Mouse (Mus musculus): ENCODE measurements around the gene Dhx8. TPM values are rescaled to one million over a fixed set of nuclear protein-coding genes. Genes with fewer than 3 reads are reported as not detected.

The Dhx8 gene
- polyA plus RNA-seq, 1 experiment = 3.8 TPM

- H3K36me3 ChIP-seq (replicated peaks; ENCODE audit: low read length) = no peaks in the 10 kb centered on the region
- H3K27me3 ChIP-seq (replicated peaks) = peaks cover 77% of the 10 kb centered on the region
- peaks cover 5% of the 10 kb centered on the region for H3K9me3 ChIP-seq
- H3K4me1 ChIP-seq = peaks cover 14% of the 10 kb centered on the region
- H3K4me3 ChIP-seq (replicated peaks) = peak overlapping the region; percentile 82
- TF ChIP-seq FLI1 (IDR thresholded peaks at IDR 0.05; ENCODE audit: low read length) (no peak), GATA1 (IDR thresholded peaks at IDR 0.05; ENCODE audit: borderline replicate concordance, low read length) (no peak)
These were observed 80.5 kb downstream of the Dhx8 start for GRCm38 (mm10) chr11:101813259-101813658.

GRCm38 (mm10) chr11:101814375-101815102 is 81.8 kb downstream of the Dhx8 start:
- no peaks in the 10 kb centered on the region for H3K36me3 ChIP-seq (replicated peaks; ENCODE audit: low read length)
- peaks cover 68% of the 10 kb centered on the region for H3K27me3 ChIP-seq (replicated peaks)
- H3K4me1 ChIP-seq = peaks cover 14% of the 10 kb centered on the region
- TF ChIP-seq GATA1 (IDR thresholded peaks at IDR 0.05; ENCODE audit: borderline replicate concordance, low read length) = no peak
- no peak for TF ChIP-seq FLI1 (IDR thresholded peaks at IDR 0.05; ENCODE audit: low read length)
- H3K9me3 ChIP-seq = peaks cover 8% of the 10 kb centered on the region
- H3K4me3 ChIP-seq (replicated peaks) = peak overlapping the region; percentile 35

GRCm38 (mm10) chr11:101815103-101816085 is 82.7 kb downstream of the Dhx8 start:
- Histone ChIP-seq H3K9me3 (peaks cover 15% of the 10 kb centered on the region), H3K27me3 (replicated peaks) (peaks cover 63% of the 10 kb centered on the region), H3K4me1 (peaks cover 14% of the 10 kb centered on the region), H3K4me3 (replicated peaks) (no peak overlapping the region), H3K36me3 (replicated peaks; ENCODE audit: low read length) (no peaks in the 10 kb centered on the region)
- TF ChIP-seq FLI1 (IDR thresholded peaks at IDR 0.05; ENCODE audit: low read length) = no peak
- TF ChIP-seq GATA1 (IDR thresholded peaks at IDR 0.05; ENCODE audit: borderline replicate concordance, low read length) = no peak

Other genes starting within 250 kb of the Dhx8 start
- 1.9 TPM in 1 of 2 replicates, not detected in the other for gene Brca1, start 181.0 kb upstream of the Dhx8 start, polyA plus RNA-seq (2012; ENCODE audit: insufficient read depth, low replicate concordance)
- 8.2 and 55.6 TPM in 2 replicates for gene Nbr1, start 180.8 kb upstream of the Dhx8 start, polyA plus RNA-seq (2012; ENCODE audit: insufficient read depth, low replicate concordance)
- 3.4 and 23.5 TPM in 2 replicates for gene Tmem106a, start 150.7 kb upstream of the Dhx8 start, polyA plus RNA-seq (2012; ENCODE audit: insufficient read depth, low replicate concordance)
- not detected in 2 replicates for gene Gm11634, start 133.7 kb upstream of the Dhx8 start, polyA plus RNA-seq (2012; ENCODE audit: insufficient read depth, low replicate concordance)
- gene Rdm1, start 105.7 kb upstream of the Dhx8 start, polyA plus RNA-seq (2012; ENCODE audit: insufficient read depth, low replicate concordance) = 3.8 TPM in 1 of 2 replicates, not detected in the other
- gene Arl4d, start 67.4 kb upstream of the Dhx8 start, polyA plus RNA-seq (2012; ENCODE audit: insufficient read depth, low replicate concordance) = 1.2 TPM in 1 of 2 replicates, not detected in the other
- gene Etv4, start 52.5 kb downstream of the Dhx8 start, polyA plus RNA-seq (2012; ENCODE audit: insufficient read depth, low replicate concordance) = 12.0 and 22.5 TPM in 2 replicates
- gene Meox1, start 161.5 kb downstream of the Dhx8 start, polyA plus RNA-seq (2012; ENCODE audit: insufficient read depth, low replicate concordance) = not detected in 2 replicates
- not detected in 2 replicates for gene Sost, start 234.1 kb downstream of the Dhx8 start, polyA plus RNA-seq (2012; ENCODE audit: insufficient read depth, low replicate concordance)

Measured in megakaryocyte, embryonic 14.5 days (primary cell).